Mouse (Mus musculus) bone marrow macrophage, adult 2 months (primary cell): ENCODE measurements around the gene Msi1.

ENCODE experiments used
- CTCF ChIP-seq: IDR thresholded peaks from 2 replicates; pipeline ENCODE4 v1.5.1; 2012; ENCODE audit warnings: low read depth, mild to moderate bottlenecking, low read length, moderate library complexity
- POLR2A ChIP-seq: IDR thresholded peaks from 2 replicates; pipeline ENCODE4 v1.6.1; 2012; ENCODE audit warnings: mild to moderate bottlenecking, low read depth, low read length, borderline replicate concordance

DNA sequence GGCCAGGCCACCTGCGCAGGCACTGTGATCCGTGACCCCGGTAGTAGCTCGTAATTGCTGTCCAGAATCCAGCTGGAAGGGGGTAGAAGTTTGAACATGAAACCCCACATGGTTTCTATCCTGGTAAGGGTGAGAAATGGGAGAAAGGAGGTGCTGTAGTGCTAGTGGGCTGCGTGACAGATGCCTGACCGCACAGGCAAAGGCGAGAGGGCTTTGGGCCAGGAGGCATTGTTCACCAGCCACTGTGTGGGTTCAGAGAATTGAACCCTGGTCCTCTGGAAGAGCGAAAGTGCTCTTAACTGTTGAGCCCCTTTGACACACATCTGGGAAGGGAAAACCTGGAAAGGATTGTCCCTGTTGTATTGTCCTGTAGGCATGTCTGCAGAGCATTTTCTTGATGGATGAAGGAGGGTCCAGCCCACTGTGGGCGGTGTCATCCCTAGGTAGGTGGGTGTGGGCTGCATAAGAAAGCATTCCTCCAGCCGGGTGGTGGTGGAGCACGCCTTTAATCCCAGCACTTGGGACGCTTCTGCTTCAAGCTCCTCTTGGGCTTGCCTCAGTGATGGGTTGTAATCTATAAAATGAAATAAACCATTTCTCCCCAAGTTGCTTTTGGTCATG is 46.8 kb downstream of the Msi1 start:
- TF ChIP-seq CTCF (no peak), POLR2A (no peak)
